Mouse (Mus musculus) brown adipose tissue, adult 24 weeks (tissue): Measurements from ENCODE around the gene Gm3159. TPM values are rescaled to one million over a fixed set of nuclear protein-coding genes. Genes with fewer than 3 reads are reported as not detected.
"Not testable (repeated sequence)": the region's sequence is repeated elsewhere in the genome, so short reads cannot be mapped to it uniquely, and the experiment has no call there.

Experiments used
- H3K27ac ChIP-seq: fragments of 200-500 bp; replicated peaks from 2 replicates; pipeline ENCODE4 v1.5.1; 2012; ENCODE audit warnings: low read depth, mild to moderate bottlenecking, low read length
- H3K4me1 ChIP-seq: fragments of 200-500 bp; 2 replicates; pipeline ENCODE4 v1.6.1; 2012; ENCODE audit warnings: low read length, mixed read lengths; ENCODE audit not compliant: control insufficient read depth, insufficient read depth, insufficient read length
- H3K4me3 ChIP-seq: fragments of 200-500 bp; 2 replicates; pipeline ENCODE4 v1.5.1; 2012; ENCODE audit warnings: low read depth, mild to moderate bottlenecking, low read length, moderate library complexity; ENCODE audit not compliant: insufficient read depth
- polyA plus RNA-seq: library from polyadenylated mRNA; stranded (reverse); fragments of >200 nt; gene quantifications from 2 replicates; pipeline ENCODE4 v1.2.4, GENCODE M21; 2012; ENCODE audit not compliant: missing spikeins, insufficient read depth, insufficient read length

Gm3159 gene
- polyA plus RNA-seq: not detected in 2 replicates

DNA sequence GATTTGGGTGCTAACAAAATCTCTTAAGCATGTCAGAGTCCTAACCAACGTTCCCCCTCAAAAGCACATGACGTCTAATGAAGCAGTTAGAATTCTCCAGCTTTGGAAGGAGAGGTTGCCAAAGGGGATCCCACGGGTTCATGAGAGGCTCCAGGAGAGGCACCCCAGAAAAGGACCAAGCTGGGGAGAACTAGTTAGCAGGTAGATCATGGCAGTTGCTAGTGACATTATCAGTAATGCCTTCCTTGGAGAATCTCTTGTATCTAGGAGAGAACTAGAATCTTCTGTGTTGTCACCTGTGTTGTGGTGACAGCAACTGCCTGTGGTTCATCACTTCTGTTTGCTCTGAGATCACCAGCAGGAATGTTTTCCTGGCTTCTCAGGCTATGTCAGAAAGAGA is at the start of gene Gm3159:
Gm3159 (plus strand) TSS at position 301 of the 400 bp plus-strand sequence.
- not testable (repeated sequence) for H3K4me1 ChIP-seq, H3K4me3 ChIP-seq, H3K27ac ChIP-seq

DNA sequence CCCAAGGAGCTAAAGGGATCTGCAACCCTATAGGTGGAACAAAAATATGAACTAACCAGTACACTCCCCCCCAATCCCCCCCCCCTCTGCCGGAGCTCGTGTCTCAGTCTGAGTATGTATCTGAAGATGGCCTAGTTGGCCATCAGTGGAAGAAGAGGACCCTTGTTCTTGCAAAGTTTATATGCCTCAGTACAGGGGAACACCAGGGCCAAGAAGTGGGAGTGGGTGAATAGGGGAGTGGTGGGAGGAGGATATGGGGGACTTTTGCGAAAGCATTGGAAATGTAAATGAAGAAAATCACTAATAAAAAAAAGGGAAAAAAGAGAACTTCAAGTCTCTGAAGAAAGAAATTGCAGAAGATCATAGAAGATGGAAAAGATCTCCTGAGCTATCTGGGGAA is 28.3 kb upstream of the Gm3159 start:
- not testable (repeated sequence) for H3K4me1 ChIP-seq, H3K4me3 ChIP-seq, H3K27ac ChIP-seq

DNA sequence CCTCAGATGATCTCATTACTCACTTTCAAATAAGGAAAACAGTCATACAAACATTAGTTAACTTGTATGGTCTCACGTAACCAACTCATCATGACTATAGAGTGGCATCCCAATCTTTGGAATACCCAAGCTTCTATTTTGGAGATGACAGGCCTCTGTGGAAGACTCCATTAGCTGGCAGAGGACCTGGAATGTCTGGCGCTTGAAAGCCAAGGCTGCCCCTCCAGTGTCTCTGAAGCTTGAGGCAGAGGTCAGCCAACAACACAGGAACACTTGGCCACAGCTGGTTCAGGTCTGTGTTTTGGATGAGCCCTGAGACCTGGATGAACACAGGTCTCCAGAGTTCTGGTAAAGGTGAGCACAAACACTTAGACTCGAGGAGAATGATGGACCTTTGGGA is 27.6 kb upstream of the Gm3159 start:
- H3K4me1 ChIP-seq, H3K4me3 ChIP-seq, H3K27ac ChIP-seq: not testable (repeated sequence)

DNA sequence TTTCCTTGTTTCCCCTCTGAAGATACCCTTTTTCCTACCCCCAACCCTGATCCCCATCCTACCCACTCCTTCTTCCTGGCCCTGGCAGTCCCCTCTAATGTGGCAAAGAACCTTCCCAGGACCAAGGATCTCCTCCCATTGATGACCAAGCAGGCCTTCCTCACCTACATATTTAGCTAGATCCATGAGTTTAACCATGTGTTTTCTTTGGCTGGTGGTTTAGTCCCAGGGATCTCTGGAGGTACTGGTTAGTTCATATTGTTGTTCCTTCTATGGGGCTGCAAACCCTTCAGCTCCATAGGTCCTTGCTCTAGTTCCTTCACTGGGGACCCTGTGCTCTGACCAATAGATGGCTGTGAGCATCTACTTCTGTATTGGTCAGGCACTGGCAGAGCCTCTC is 19.5 kb upstream of the Gm3159 start:
- not testable (repeated sequence) for H3K4me1 ChIP-seq, H3K4me3 ChIP-seq, H3K27ac ChIP-seq

DNA sequence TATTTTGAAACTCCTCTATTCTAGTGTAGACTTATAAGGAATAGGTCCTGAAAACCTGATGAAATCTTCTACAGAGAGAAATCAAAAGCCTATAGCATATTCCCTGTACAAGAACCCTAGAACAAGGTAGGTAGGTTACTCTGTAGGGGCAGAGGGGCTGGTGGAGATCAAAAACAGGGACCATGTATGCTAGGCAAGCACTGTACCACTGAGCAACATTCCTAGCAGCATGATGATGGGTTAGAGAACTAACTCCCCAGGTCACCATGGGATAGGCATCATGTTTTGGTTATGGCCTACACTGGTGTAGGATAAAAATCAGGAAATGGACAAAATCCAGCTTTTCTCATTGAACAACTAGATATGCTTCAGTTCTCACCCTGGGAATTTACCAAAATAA is 11.7 kb upstream of the Gm3159 start:
- not testable (repeated sequence) for H3K4me1 ChIP-seq

DNA sequence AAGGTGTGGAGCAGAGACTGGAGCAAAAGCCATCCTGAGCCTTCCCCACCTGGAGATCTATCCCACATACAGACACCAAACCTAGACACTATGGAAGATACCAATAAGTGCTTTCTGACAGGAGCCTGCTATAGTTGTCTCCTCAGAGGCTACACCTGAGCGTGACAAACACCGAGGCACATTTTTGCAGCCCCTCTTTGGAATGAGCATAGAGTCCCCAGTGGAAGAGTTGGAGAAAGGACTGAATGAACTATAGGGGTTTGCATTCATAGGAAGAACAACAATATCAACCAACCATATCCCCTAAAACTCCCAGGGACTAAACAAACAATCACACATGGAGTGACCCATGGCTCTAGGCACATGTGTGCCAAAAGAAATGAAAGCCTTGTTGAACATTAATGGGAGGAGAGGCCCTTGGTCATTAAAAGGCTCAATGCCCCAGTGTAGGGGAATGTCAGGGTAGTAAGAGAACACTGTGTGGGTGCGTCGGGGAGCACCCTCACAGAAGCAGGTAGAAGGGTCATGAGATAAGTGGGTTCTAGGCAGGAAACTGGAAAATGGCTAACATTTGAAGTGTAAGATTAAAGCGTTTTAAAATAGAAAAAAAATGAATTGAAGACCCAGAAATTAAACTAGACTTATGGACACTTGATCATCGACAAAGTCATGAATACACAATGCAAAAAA is 4.3 kb upstream of the Gm3159 start:
- not testable (repeated sequence) for H3K4me3 ChIP-seq, H3K4me1 ChIP-seq, H3K27ac ChIP-seq

More for the DNA sequence above, 11.7 kb upstream of the Gm3159 start:
- not testable (repeated sequence) for H3K27ac ChIP-seq, H3K4me3 ChIP-seq

DNA sequence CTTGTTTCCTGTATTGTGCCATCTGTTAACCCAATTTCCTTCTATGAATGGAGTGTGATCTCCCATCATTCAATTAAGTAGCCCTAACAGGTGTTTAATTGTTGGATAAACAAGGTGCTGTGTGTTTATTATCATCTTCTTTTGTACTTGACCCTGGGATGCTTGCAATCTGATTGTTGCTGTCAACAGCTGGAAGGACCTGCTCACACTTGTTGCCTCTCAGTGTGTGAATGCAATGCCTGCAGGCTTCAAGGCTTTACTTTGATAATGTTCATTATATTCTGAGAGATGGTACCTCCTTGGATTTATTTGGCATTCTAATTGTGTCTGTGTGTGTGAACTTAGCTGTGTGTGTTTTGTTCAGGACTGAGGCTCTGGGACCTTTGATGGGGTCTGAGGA is 1.3 kb downstream of the Gm3159 start:
- not testable (repeated sequence) for H3K4me3 ChIP-seq, H3K27ac ChIP-seq, H3K4me1 ChIP-seq

DNA sequence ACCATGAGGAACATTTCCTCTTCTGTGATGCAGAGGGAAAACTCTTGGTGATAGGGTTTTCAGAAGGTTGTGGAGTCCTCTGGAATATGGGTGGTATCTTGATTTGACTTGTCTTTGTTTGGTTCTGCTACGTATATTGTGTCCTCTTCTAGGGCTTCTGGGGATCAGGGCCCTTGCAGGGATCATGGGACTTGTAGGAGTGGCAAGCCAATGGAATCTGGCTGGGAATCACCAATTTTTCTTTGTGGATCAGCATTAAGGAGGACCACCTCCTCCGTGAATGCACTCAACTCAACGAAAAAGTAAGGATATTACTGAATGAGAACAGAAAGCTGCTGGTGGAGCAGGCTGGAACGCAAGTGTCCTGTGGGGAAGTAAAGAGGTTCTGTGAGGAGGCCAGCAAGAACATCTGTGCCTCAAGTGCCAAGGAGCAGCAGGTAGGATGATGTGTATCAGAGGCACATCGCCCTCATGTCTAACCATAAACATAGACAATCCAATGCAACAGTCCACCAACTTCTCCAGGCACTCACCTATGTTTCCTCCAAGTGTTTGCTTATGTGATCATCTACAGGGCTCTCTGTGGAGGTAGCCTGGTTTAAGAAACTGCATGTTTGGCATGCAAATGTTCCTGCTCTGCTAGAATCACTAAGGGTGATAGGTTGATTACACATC is 2.9 kb downstream of the Gm3159 start:
- not testable (repeated sequence) for H3K4me1 ChIP-seq, H3K4me3 ChIP-seq, H3K27ac ChIP-seq

DNA sequence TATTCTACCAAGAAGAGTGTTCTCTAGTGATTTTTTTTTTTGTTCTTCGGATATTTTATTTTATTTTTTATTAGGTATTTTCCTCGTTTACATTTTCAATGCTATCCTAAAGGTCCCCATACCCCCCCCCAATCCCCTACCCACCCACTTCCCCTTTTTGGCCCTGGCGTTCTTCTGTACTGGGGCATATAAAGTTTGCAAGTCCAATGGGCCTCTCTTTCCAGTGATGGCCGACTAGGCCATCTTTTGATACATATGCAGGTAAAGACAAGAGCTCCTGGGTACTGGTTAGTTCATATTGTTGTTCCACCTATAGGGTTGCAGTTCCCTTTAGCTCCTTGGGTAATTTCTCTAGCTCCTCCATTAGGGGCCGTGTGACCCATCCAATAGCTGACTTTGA is 3.9 kb downstream of the Gm3159 start:
- H3K4me1 ChIP-seq, H3K27ac ChIP-seq, H3K4me3 ChIP-seq: not testable (repeated sequence)

DNA sequence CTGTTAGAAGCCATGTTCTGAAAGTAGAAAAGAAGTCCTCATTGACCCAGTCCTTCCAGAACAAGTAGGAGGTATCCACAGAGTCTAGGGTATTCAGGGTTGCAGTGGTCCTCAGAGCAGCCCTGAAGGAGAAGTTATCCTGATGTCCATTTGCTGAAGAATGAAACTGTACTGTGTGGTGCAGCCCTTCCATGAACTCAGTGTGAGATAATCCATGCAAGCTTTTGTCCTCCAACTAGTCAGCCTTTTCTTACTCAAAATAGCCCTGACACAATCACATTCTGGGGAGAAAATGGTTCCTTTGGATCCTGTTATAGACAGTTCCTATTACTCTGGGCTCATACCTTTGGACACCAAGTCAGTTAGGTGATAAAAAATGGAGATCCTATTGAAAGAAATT is 6.5 kb downstream of the Gm3159 start:
- H3K4me3 ChIP-seq, H3K4me1 ChIP-seq, H3K27ac ChIP-seq: not testable (repeated sequence)

DNA sequence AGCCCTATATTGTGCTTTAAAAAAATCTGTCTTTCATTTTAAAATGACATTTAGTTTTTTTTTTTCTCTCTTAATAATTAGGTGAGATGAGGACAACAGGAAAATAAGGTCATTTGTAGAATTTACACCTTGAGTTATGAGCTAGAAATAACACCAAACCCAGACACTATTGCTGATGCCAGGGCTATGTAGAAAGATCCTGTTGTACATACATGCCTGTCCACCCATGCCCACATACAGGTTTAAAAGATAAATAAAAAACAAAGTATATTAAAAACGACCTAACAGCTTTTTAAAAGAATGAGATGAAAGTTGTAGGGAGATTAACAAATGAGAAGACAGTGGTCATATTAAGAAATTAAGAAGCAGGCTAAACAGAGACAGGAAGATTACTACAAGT is 12.6 kb downstream of the Gm3159 start:
- H3K4me3 ChIP-seq, H3K27ac ChIP-seq, H3K4me1 ChIP-seq: not testable (repeated sequence)

DNA sequence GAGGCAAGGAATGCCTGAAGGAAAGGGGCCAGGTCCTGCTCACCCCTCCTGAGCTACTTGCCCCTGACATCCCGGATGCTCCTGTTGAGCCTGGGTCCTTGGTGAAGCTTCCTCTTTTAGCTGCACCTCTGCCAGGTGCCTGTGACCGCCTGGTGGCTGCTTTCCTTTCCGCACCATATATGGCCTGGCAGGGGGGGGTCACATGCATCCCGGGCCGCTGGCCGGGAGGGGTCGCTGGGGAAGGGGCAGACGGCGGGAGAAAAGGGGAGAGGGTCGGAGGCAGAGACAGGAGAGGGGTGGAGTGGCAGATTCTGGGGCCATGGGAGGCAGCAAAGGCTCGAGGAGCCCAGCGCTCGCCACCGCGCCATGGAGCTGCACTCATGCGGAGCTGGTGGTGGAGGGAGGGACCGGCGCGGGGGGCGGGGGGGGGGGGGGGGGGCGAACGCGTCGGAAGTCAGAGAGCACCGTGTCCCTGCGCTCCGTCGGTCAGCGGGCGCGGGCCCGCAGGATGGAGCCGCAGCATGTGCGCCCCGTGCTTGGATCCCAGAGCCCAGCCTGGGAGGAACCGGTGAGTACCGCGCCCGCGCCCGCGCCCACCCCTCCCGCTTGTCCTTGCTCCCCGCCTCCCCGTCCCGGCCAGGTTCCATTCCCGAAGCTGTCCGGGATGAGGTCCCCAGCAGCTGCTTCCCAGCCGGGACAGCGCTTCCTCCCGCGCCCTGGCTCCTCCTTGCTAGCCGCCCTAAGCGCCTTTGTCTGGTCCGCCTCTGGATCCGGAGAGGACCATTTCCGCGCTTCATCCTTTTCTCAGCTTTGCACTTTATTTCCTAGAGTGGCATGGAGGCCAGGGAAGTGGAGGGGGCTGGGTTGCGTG is 17.9 kb downstream of the Gm3159 start, which contains the start of gene Gm3164:
Gm3164 (plus strand) TSS at position 484 of the 871 bp plus-strand sequence.
- not testable (repeated sequence) for H3K27ac ChIP-seq, H3K4me1 ChIP-seq
- H3K4me3 ChIP-seq: peak within 1 kb of the TSS; percentile 38; the same call in 1 of the 2 replicates

DNA sequence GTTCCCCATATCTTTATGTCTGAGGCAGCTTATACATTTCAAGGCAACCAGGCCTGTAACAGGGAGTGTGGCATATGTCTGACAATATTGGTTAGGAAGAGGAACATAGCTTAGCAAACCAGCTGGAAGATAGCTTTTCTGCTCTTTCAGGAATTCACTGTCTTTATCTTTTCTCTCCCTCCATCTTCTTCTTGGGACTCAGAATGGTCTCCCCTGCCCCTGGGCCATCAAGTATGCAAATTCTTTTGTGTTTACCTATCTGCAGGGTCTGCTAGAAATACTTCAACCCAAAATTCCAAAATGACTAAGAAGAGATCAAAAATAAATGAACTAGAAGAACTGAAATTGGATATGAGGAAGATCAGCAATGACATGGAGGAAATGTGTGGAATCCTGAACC is 33.4 kb downstream of the Gm3159 start, which contains the start of gene Gm3173:
Gm3173 (plus strand) TSS at position 301 of the 400 bp plus-strand sequence.
- H3K27ac ChIP-seq, H3K4me3 ChIP-seq, H3K4me1 ChIP-seq: not testable (repeated sequence)
